Mouse (Mus musculus): Measurements from ENCODE around the gene Stra6l. TPM values are rescaled to one million over a fixed set of nuclear protein-coding genes. Genes with fewer than 3 reads are reported as not detected.

Gene Stra6l
- polyA plus RNA-seq, 1 experiment from 2014 or later = 1.3 TPM

DNA sequence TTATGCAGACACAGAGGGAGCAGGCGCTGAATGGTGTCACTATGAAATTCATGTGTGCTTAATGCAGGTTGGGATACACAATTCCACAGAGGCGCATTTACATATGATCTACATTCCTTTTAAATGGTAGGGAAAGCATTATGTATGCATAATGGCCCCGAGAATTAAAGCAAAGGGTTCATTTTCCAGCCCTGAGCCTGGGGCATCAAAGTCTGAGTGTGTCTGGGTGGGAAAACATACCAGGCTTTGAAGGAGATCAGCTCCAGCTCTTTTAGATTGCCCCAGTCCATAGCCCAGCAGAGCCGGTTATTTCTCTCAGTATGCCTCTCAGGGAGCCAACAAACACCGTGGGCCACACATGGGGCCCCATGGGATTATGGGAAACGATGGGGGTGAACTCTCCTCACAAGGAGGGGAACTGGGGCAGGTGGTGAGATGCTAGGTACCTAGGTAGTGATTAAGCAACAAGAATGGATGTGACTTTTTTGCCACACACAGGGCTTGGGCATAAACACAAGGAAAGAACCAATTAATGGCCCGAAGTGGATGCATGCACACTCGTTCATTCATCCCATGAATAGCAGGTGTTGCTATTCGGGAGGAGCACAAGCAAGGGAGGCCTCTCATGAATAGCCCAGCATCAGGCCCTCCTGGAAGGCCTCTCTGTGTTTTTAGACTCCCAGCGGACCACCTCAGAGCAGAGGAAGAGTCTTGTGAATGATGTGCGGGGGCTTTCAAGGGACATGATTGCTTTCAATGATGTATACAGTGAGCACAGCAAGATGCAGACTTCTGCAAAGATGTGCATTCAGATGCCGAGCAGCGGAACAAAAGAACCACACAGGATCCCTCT, 18.3 kb upstream of the Stra6l start:
- Histone ChIP-seq H3K4me2 (ENCODE audit: low read depth, low read length) (no peak overlapping the region), H3K4me3 (replicated peaks; ENCODE audit: low read length) (no peak overlapping the region), H3K4me1 (ENCODE audit: control insufficient read depth, insufficient read depth, low read length) (no peaks in the 10 kb centered on the region), H3K27me3 (ENCODE audit: control insufficient read depth, insufficient read depth, low read length) (peaks cover 45% of the 10 kb centered on the region), H3K9me3 (replicated peaks; ENCODE audit: control insufficient read depth, low read length) (no peaks in the 10 kb centered on the region), H3K27ac (ENCODE audit: low read length) (no peak overlapping the region), H3K9ac (ENCODE audit: low read length) (no peak overlapping the region), H3K36me3 (ENCODE audit: control insufficient read depth, insufficient read depth, low read length) (no peaks in the 10 kb centered on the region)
- 59% methylated on average over 13 of the region's 13 CpGs for WGBS
- no peak for ATAC-seq (ENCODE audit: insufficient read depth, low FRiP score)

- H3K4me1 ChIP-seq (ENCODE audit: control insufficient read depth, insufficient read depth, low read length) = no peaks in the 10 kb centered on the region
- no peak overlapping the region for H3K9ac ChIP-seq (ENCODE audit: low read length)
- H3K9me3 ChIP-seq (replicated peaks; ENCODE audit: control insufficient read depth, low read length) = no peaks in the 10 kb centered on the region
- WGBS = 84% methylated on average over 7 of the region's 7 CpGs
- no peaks in the 10 kb centered on the region for H3K36me3 ChIP-seq (ENCODE audit: control insufficient read depth, insufficient read depth, low read length)
- no peak overlapping the region for H3K27ac ChIP-seq (ENCODE audit: low read length)
- H3K27me3 ChIP-seq (ENCODE audit: control insufficient read depth, insufficient read depth, low read length) = peaks cover 27% of the 10 kb centered on the region
- ATAC-seq (ENCODE audit: insufficient read depth, low FRiP score) = no peak
- no peak overlapping the region for H3K4me2 ChIP-seq (ENCODE audit: low read depth, low read length)
- H3K4me3 ChIP-seq (replicated peaks; ENCODE audit: low read length) = no peak overlapping the region
Measured at GRCm38 (mm10) chr4:45831996-45832395, 16.5 kb upstream of the Stra6l start.

DNA sequence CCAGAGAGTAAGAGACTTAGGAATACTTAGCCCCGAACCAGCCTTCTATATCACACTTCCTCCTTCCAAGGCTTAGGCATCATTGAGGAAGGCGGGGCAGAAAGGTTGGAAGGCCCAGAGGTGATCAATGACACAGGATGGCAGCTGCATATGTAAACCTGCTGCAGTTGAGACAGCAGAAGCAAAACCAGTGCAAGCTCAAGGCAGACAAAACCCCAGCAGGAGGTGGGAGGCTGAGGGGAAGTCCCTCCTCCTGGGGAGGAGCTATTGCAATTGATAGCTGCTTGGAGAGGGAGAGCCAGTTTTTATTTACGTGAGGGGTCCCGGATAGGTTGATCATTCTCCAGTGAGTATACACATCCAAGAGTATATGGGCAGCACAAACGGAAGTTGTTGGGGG, 15.0 kb upstream of the Stra6l start:
- Histone ChIP-seq H3K4me2 (ENCODE audit: low read depth, low read length) (no peak overlapping the region), H3K4me3 (replicated peaks; ENCODE audit: low read length) (no peak overlapping the region), H3K36me3 (ENCODE audit: control insufficient read depth, insufficient read depth, low read length) (no peaks in the 10 kb centered on the region), H3K9ac (ENCODE audit: low read length) (no peak overlapping the region), H3K27ac (ENCODE audit: low read length) (no peak overlapping the region), H3K9me3 (replicated peaks; ENCODE audit: control insufficient read depth, low read length) (no peaks in the 10 kb centered on the region), H3K4me1 (ENCODE audit: control insufficient read depth, insufficient read depth, low read length) (no peaks in the 10 kb centered on the region), H3K27me3 (ENCODE audit: control insufficient read depth, insufficient read depth, low read length) (peaks cover 14% of the 10 kb centered on the region; the same call in 1 of the 2 replicates)
- WGBS = 35% methylated on average over 5 of the region's 5 CpGs
- ATAC-seq (ENCODE audit: insufficient read depth, low FRiP score) = no peak

DNA sequence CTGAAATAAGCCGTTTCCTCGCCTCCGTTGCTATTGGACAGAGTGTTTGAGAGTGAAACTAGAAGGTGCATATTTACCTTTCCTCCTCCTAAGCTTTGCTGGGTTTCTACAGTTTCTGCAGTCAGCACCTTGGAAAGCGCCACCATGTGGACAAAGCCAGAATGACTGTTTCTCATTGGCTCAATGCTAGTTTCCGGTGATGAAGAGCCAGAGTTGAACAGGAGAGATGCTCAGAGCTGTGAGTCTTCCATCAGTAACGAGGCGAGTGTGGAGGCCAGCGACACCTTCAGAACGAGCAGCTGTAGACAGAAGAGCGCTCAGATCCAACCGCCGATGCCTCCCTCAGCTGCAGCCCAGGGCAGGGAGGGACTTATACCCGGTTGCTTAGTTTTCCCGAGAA, 4.1 kb upstream of the Stra6l start:
- no peaks in the 10 kb centered on the region for H3K36me3 ChIP-seq (ENCODE audit: control insufficient read depth, insufficient read depth, low read length)
- no peaks in the 10 kb centered on the region for H3K9me3 ChIP-seq (replicated peaks; ENCODE audit: control insufficient read depth, low read length)
- no peak overlapping the region for H3K9ac ChIP-seq (ENCODE audit: low read length)
- no peaks in the 10 kb centered on the region for H3K27me3 ChIP-seq (ENCODE audit: control insufficient read depth, insufficient read depth, low read length)
- H3K27ac ChIP-seq (ENCODE audit: low read length) = no peak overlapping the region
- WGBS = 53% methylated on average over 14 of the region's 14 CpGs
- H3K4me3 ChIP-seq (replicated peaks; ENCODE audit: low read length) = no peak overlapping the region
- no peak for ATAC-seq (ENCODE audit: insufficient read depth, low FRiP score)
- no peaks in the 10 kb centered on the region for H3K4me1 ChIP-seq (ENCODE audit: control insufficient read depth, insufficient read depth, low read length)
- no peak overlapping the region for H3K4me2 ChIP-seq (ENCODE audit: low read depth, low read length)

DNA sequence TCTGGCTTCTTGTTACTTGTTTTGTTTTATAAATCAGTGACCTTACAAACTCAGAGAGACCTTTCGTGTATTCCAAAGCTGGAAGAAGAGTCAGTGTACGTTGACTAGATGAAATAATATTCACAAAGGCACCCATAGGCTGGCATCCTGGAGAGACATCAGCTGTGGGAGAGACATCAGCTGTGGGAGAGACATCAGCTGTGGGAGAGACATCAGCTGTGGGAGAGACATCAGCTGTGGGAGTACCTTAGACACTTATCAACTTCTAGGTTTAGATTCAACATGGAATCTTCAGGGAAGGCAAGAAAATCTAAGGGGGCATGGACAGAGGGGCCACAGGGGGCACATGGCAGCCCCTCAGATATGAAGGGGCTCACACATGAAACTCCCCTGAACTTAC, 2.2 kb upstream of the Stra6l start:
- no peaks in the 10 kb centered on the region for H3K27me3 ChIP-seq (ENCODE audit: control insufficient read depth, insufficient read depth, low read length)
- WGBS = 86% methylated on average over 2 of the region's 2 CpGs
- H3K4me2 ChIP-seq (ENCODE audit: low read depth, low read length) = no peak overlapping the region
- H3K27ac ChIP-seq (ENCODE audit: low read length) = no peak overlapping the region
- no peak for ATAC-seq (ENCODE audit: insufficient read depth, low FRiP score)
- no peaks in the 10 kb centered on the region for H3K4me1 ChIP-seq (ENCODE audit: control insufficient read depth, insufficient read depth, low read length)
- H3K4me3 ChIP-seq (replicated peaks; ENCODE audit: low read length) = no peak overlapping the region
- no peaks in the 10 kb centered on the region for H3K36me3 ChIP-seq (ENCODE audit: control insufficient read depth, insufficient read depth, low read length)
- no peaks in the 10 kb centered on the region for H3K9me3 ChIP-seq (replicated peaks; ENCODE audit: control insufficient read depth, low read length)
- H3K9ac ChIP-seq (ENCODE audit: low read length) = no peak overlapping the region

DNA sequence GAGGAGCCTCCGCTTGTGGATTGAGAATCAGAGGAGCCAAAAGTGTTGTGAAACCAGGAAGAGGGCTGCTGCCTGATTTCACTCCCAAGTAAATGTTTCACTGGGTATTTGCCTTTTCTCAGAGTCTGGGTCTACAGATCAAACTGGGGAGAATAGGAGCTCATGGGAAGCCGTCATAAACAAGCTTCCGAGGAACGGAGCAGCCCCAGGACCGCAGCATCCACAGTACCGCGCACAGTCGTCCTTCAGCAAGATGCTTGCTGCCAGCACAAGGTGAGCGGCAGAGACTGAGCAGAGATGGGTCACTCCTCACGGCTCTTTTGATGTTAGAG, 327 bp downstream of the Stra6l start:
- H3K4me2 ChIP-seq (ENCODE audit: low read depth, low read length) = no peak overlapping the region
- WGBS = 43% methylated on average over 10 of the region's 10 CpGs

GRCm38 (mm10) chr4:45849419-45849818, 955 bp downstream of the Stra6l start:
- Histone ChIP-seq H3K4me1 (ENCODE audit: control insufficient read depth, insufficient read depth, low read length) (peaks cover 4% of the 10 kb centered on the region; the same call in 1 of the 2 replicates), H3K4me2 (ENCODE audit: low read depth, low read length) (no peak overlapping the region), H3K4me3 (replicated peaks; ENCODE audit: low read length) (no peak overlapping the region), H3K27ac (ENCODE audit: low read length) (no peak overlapping the region), H3K9me3 (replicated peaks; ENCODE audit: control insufficient read depth, low read length) (no peaks in the 10 kb centered on the region), H3K9ac (ENCODE audit: low read length) (no peak overlapping the region), H3K27me3 (ENCODE audit: control insufficient read depth, insufficient read depth, low read length) (no peaks in the 10 kb centered on the region), H3K36me3 (ENCODE audit: control insufficient read depth, insufficient read depth, low read length) (no peaks in the 10 kb centered on the region)
- ATAC-seq (ENCODE audit: insufficient read depth, low FRiP score) = no peak
- 66% methylated on average over 1 of the region's 1 CpGs for WGBS

More for the DNA sequence above, 327 bp downstream of the Stra6l start:
- H3K27ac ChIP-seq (ENCODE audit: low read length) = no peak overlapping the region
- no peak for ATAC-seq (ENCODE audit: insufficient read depth, low FRiP score)
- no peak overlapping the region for H3K4me3 ChIP-seq (replicated peaks; ENCODE audit: low read length)
- H3K9ac ChIP-seq (ENCODE audit: low read length) = no peak overlapping the region
- H3K27me3 ChIP-seq (ENCODE audit: control insufficient read depth, insufficient read depth, low read length) = no peaks in the 10 kb centered on the region
- no peaks in the 10 kb centered on the region for H3K9me3 ChIP-seq (replicated peaks; ENCODE audit: control insufficient read depth, low read length)
- H3K4me1 ChIP-seq (ENCODE audit: control insufficient read depth, insufficient read depth, low read length) = peaks cover 1% of the 10 kb centered on the region; the same call in 1 of the 2 replicates
- no peaks in the 10 kb centered on the region for H3K36me3 ChIP-seq (ENCODE audit: control insufficient read depth, insufficient read depth, low read length)

- WGBS = 19% methylated on average over 3 of the region's 3 CpGs
- Histone ChIP-seq H3K4me3 (replicated peaks; ENCODE audit: low read length) (no peak overlapping the region), H3K9ac (ENCODE audit: low read length) (no peak overlapping the region), H3K4me1 (ENCODE audit: control insufficient read depth, insufficient read depth, low read length) (peaks cover 4% of the 10 kb centered on the region), H3K9me3 (replicated peaks; ENCODE audit: control insufficient read depth, low read length) (no peaks in the 10 kb centered on the region), H3K4me2 (ENCODE audit: low read depth, low read length) (no peak overlapping the region), H3K27me3 (ENCODE audit: control insufficient read depth, insufficient read depth, low read length) (no peaks in the 10 kb centered on the region), H3K27ac (ENCODE audit: low read length) (no peak overlapping the region), H3K36me3 (ENCODE audit: control insufficient read depth, insufficient read depth, low read length) (no peaks in the 10 kb centered on the region)
- ATAC-seq (ENCODE audit: insufficient read depth, low FRiP score) = peak; percentile 61; the same call in 1 of the 2 replicates
Measured at GRCm38 (mm10) chr4:45851640-45852051, 3.2 kb downstream of the Stra6l start.

GRCm38 (mm10) chr4:45853496-45854246, 5.2 kb downstream of the Stra6l start:
- WGBS = 70% methylated on average over 15 of the region's 15 CpGs
- H3K27ac ChIP-seq (ENCODE audit: low read length) = no peak overlapping the region; the same call in 1 of the 2 replicates

More at GRCm38 (mm10) chr4:45853496-45854246, 5.2 kb downstream of the Stra6l start:
- Histone ChIP-seq H3K4me1 (ENCODE audit: control insufficient read depth, insufficient read depth, low read length) (peaks cover 4% of the 10 kb centered on the region), H3K27me3 (ENCODE audit: control insufficient read depth, insufficient read depth, low read length) (no peaks in the 10 kb centered on the region), H3K4me3 (replicated peaks; ENCODE audit: low read length) (no peak overlapping the region), H3K9me3 (replicated peaks; ENCODE audit: control insufficient read depth, low read length) (no peaks in the 10 kb centered on the region), H3K9ac (ENCODE audit: low read length) (no peak overlapping the region), H3K4me2 (ENCODE audit: low read depth, low read length) (no peak overlapping the region), H3K36me3 (ENCODE audit: control insufficient read depth, insufficient read depth, low read length) (no peaks in the 10 kb centered on the region)
- no peak for ATAC-seq (ENCODE audit: insufficient read depth, low FRiP score)
